Mouse (Mus musculus) heart, embryonic 16.5 days (tissue): Measurements from ENCODE around the gene Atg4d. TPM values are rescaled to one million over a fixed set of nuclear protein-coding genes. Genes with fewer than 3 reads are reported as not detected.
A peak's percentile ranks its signal among the peaks of the same experiment; 100 is the strongest.
"Not testable (repeated sequence)": the region's sequence is repeated elsewhere in the genome, so short reads cannot be mapped to it uniquely, and the experiment has no call there.

Experiments used
- ATAC-seq: fragments of 200-750 bp; cut with Nextera tagmentation; replicated peaks from 2 replicates; pipeline ENCODE4 v1.8.0; 2017; ENCODE audit warnings: moderate number of reproducible peaks; ENCODE audit not compliant: insufficient read depth, low FRiP score; ENCODE audit errors: extremely low read depth
- H3K27ac ChIP-seq: fragments of 300-500 bp; sonication (generic); 2 replicates; pipeline ENCODE4 v1.5.1; 2014; ENCODE audit warnings: mild to moderate bottlenecking, low read length, control low read depth, moderate library complexity
- H3K27me3 ChIP-seq: fragments of 300-500 bp; sonication (generic); 2 replicates; pipeline ENCODE4 v1.6.1; 2014; ENCODE audit warnings: low read length, mixed read lengths; ENCODE audit not compliant: control insufficient read depth, insufficient read depth
- H3K36me3 ChIP-seq: fragments of 300-500 bp; sonication (generic); 2 replicates; pipeline ENCODE4 v1.6.1; 2014; ENCODE audit not compliant: control insufficient read depth, insufficient read depth
- H3K4me1 ChIP-seq: fragments of 300-500 bp; sonication (generic); 2 replicates; pipeline ENCODE4 v1.6.1; 2014; ENCODE audit warnings: low read length, mixed read lengths; ENCODE audit not compliant: control insufficient read depth, insufficient read depth
- H3K4me2 ChIP-seq: fragments of 300-500 bp; sonication (generic); 2 replicates; pipeline ENCODE4 v1.6.1; 2014; ENCODE audit warnings: low read depth, mild to moderate bottlenecking, control low read depth, low read length
- H3K4me3 ChIP-seq: fragments of 300-500 bp; sonication (generic); 2 replicates; pipeline ENCODE4 v1.5.1; 2014; ENCODE audit warnings: mild to moderate bottlenecking, control low read depth, low read length
- H3K9ac ChIP-seq: fragments of 300-500 bp; sonication (generic); 2 replicates; pipeline ENCODE4 v1.6.1; 2014; ENCODE audit warnings: low read length, control low read depth
- H3K9me3 ChIP-seq: fragments of 300-500 bp; sonication (generic); replicated peaks from 2 replicates; pipeline ENCODE4 v1.6.1; 2016; ENCODE audit warnings: low read length; ENCODE audit not compliant: control insufficient read depth
- WGBS: fragments of 180-500 bp; shearing (Covaris S2); extraction: QIAGEN DNeasy Blood & Tissue Kit; methylation state at CpG from one replicate; pipeline ENCODE4 v1.1.7; 2014; 5-methylcytosine and 5-hydroxymethylcytosine counted together
- polyA plus RNA-seq: library from polyadenylated mRNA; unstranded; fragments of >200 nt; fragmentation: Nextera tagmentation; extraction: Ambion mirVana; gene quantifications from 2 replicates; pipeline ENCODE4 v1.2.1, GENCODE M21; 2015

Gene Atg4d
- polyA plus RNA-seq, 1 experiment from 2014 or later: 58.8 TPM

- Histone ChIP-seq H3K9me3 (no peaks in the 10 kb centered on the region; the same call in 1 of the 2 replicates), H3K4me1 (peaks cover 24% of the 10 kb centered on the region), H3K4me3 (peak overlapping the region; percentile 92), H3K27ac (no peak overlapping the region), H3K4me2 (peak overlapping the region; percentile 95), H3K36me3 (peaks cover 2% of the 10 kb centered on the region; the same call in 1 of the 2 replicates), H3K9ac (peak overlapping the region; percentile 90; the same call in 1 of the 2 replicates), H3K27me3 (no peaks in the 10 kb centered on the region)
- ATAC-seq: no peak; the same call in 1 of the 2 replicates
- WGBS: 26% methylated on average over 4 of the region's 4 CpGs
Observed at GRCm38 (mm10) chr9:21320280-21320618, 55.2 kb downstream of the Atg4d start.

DNA sequence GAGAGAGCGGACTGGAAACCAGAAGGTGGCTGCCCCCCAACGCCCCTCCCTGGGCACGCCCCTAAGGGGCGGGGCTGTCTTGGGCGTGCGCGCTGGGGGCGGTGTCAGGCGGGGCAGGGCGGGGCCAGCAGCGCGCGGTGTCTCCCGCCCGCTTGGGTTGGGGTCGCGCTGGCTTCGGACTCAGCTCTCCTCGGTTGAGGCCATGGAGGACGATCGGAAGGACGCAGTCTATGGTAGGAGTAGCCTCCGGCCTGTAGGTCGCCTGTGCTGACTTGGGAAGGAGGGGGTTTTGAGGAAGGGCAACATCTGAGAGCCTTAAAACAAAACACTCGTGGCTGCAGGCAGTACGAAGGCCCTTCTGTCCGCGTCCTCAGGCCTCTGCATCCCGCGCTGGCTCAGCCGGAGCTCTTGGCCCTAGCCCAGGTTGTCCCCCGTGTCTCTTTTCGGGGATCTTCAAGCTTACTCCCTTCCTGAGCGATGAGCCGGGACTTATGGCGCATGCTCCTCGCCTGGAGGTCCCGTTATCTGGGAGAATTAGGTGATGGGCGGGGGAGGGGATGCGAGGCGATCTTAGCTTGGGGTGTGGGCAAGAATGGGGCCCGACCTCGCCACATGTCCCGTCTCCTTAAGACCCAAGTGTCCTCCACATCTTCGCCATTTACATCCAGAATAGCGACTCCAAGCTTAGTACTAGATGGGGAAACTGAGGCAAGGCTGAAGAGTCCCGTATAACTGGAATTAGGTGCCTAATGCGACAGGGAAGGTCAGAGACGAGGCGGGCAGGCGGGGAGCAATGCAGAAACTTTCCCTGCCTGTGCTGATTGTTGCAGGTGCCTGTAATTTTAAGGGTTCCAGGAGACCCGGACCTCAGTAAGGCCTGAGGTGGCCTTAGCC is 55.8 kb downstream of the Atg4d start, which contains the start of gene Slc44a2:
Gene Slc44a2, plus strand, starts transcription at position 80 of the 894 bp plus-strand sequence.
- Histone ChIP-seq H3K4me3 (peak within 1 kb of the TSS; percentile 92), H3K36me3 (peaks cover 2% of the 10 kb centered on the region; the same call in 1 of the 2 replicates), H3K4me1 (peaks cover 26% of the 10 kb centered on the region), H3K27ac (peak within 1 kb of the TSS; percentile 83), H3K4me2 (peak within 1 kb of the TSS; percentile 95), H3K9me3 (no peaks in the 10 kb centered on the region; the same call in 1 of the 2 replicates), H3K27me3 (no peaks in the 10 kb centered on the region), H3K9ac (peak within 1 kb of the TSS; percentile 90)
- ATAC-seq: peak; percentile 92
- WGBS: under 1% methylated on average over 52 of the region's 52 CpGs

- H3K27me3 ChIP-seq: no peaks in the 10 kb centered on the region
- H3K9ac ChIP-seq: peak overlapping the region; percentile 90
- ATAC-seq: no peak
- H3K4me3 ChIP-seq: peak overlapping the region; percentile 92
- H3K36me3 ChIP-seq: peaks cover 2% of the 10 kb centered on the region; the same call in 1 of the 2 replicates
- H3K9me3 ChIP-seq: no peaks in the 10 kb centered on the region; the same call in 1 of the 2 replicates
- WGBS: 7% methylated on average over 6 of the region's 6 CpGs
- H3K4me2 ChIP-seq: peak overlapping the region; percentile 95
- peaks cover 26% of the 10 kb centered on the region for H3K4me1 ChIP-seq
- H3K27ac ChIP-seq: peak overlapping the region; percentile 83
Observed at GRCm38 (mm10) chr9:21321513-21321835, 56.4 kb downstream of the Atg4d start.

DNA sequence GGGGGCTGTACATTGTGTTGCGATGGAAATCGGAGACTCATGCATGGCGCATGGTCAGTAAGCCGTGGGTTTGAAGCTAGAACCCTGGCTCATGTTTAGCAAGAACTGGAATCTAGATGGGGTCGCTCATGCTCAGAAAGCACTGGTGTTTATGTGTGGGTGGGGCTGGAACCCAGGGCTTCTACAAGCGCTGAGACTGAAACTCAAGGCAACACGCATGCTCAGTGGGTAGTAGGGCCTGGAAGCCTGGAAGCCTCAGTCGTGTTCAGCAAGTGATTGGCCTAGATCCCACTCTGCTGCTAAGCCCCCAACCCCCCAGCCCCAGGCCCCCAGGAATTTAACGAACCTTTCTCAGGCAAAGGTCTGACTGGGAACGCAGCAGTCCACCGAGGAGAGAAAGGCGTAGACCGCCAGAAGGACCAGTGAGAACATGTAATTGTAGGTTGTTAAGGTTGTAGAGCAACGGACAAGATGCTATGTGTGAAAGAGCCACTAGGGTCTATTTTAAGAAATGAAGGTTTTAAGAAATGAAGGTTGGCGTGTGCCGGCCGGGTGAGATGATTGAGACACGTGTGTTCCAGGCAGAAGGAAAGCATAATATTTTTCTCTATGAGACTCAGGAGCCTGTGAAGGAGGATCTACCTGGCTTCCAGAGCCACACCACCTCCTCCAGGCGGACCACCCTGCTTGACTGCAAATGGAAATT is 57.3 kb downstream of the Atg4d start:
- Histone ChIP-seq H3K36me3 (peaks cover 2% of the 10 kb centered on the region; the same call in 1 of the 2 replicates), H3K4me3 (peak overlapping the region; percentile 92), H3K27ac (peak overlapping the region; percentile 83), H3K9ac (peak overlapping the region; percentile 90), H3K4me1 (peaks cover 26% of the 10 kb centered on the region), H3K27me3 (no peaks in the 10 kb centered on the region), H3K9me3 (no peaks in the 10 kb centered on the region; the same call in 1 of the 2 replicates), H3K4me2 (peak overlapping the region; percentile 95)
- ATAC-seq: no peak
- 68% methylated on average over 19 of the region's 19 CpGs for WGBS

DNA sequence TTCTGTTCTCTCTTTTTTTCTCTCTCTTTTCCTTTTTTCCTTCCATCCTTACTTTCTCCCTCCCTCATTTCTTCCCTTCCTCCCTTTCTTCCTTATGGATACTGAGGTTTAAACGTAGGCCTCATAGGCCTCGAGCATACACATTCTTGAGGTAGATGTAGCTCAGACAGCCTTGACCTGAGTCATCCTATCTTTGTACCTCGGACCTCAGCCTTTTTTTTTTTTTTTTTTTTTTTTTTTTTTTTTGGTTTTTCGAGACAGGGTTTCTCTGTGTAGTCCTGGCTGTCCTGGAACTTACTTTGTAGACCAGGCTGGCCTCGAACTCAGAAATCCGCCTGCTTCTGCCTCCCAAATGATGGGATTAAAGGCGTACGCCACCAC is 57.8 kb downstream of the Atg4d start:
- H3K36me3 ChIP-seq, H3K27me3 ChIP-seq, ATAC-seq, H3K9ac ChIP-seq, H3K4me3 ChIP-seq, H3K27ac ChIP-seq, H3K9me3 ChIP-seq: not testable (repeated sequence)
- H3K4me1 ChIP-seq: peaks cover 29% of the 10 kb centered on the region
- peak overlapping the region; percentile 95 for H3K4me2 ChIP-seq
- WGBS: 85% methylated on average over 8 of the region's 8 CpGs

- no peak overlapping the region for H3K4me2 ChIP-seq
- H3K36me3 ChIP-seq: peaks cover 2% of the 10 kb centered on the region; the same call in 1 of the 2 replicates
- H3K27me3 ChIP-seq: no peaks in the 10 kb centered on the region
- no peaks in the 10 kb centered on the region; the same call in 1 of the 2 replicates for H3K9me3 ChIP-seq
- no peak for ATAC-seq
- H3K9ac ChIP-seq: no peak overlapping the region
- H3K4me3 ChIP-seq: no peak overlapping the region
- WGBS: 68% methylated on average over 11 of the region's 11 CpGs
- H3K4me1 ChIP-seq: peaks cover 36% of the 10 kb centered on the region
- no peak overlapping the region for H3K27ac ChIP-seq
Observed at GRCm38 (mm10) chr9:21324269-21324668, 59.2 kb downstream of the Atg4d start.

Other genes with a start within 250 kb of the Atg4d start
- gene Icam1, start 249.3 kb upstream of the Atg4d start, polyA plus RNA-seq: 23.8 and 29.6 TPM in 2 replicates
- 2.0 and 3.0 TPM in 2 replicates for gene Icam4, start 235.9 kb upstream of the Atg4d start, polyA plus RNA-seq
- 0.08 TPM in 1 of 2 replicates, not detected in the other for gene Icam5, start 233.2 kb upstream of the Atg4d start, polyA plus RNA-seq
- gene Zglp1, start 198.2 kb upstream of the Atg4d start, polyA plus RNA-seq: 0.72 and 0.77 TPM in 2 replicates
- gene Gm49373, start 192.2 kb upstream of the Atg4d start, polyA plus RNA-seq: 0.22 and 0.56 TPM in 2 replicates
- 47.9 and 55.0 TPM in 2 replicates for gene Fdx1l, start 191.7 kb upstream of the Atg4d start, polyA plus RNA-seq
- 2.0 and 2.3 TPM in 2 replicates for gene Gm38431, start 173.3 kb upstream of the Atg4d start, polyA plus RNA-seq
- 41.4 and 49.3 TPM in 2 replicates for gene Raver1, start 173.3 kb upstream of the Atg4d start, polyA plus RNA-seq
- gene Tyk2, start 134.1 kb upstream of the Atg4d start, polyA plus RNA-seq: 15.8 and 16.2 TPM in 2 replicates
- gene Cdc37, start 115.3 kb upstream of the Atg4d start, polyA plus RNA-seq: 226 and 279 TPM in 2 replicates
- gene Pde4a, start 99.6 kb upstream of the Atg4d start, polyA plus RNA-seq: 15.0 and 16.7 TPM in 2 replicates
- 51.5 and 54.6 TPM in 2 replicates for gene Keap1, start 25.9 kb upstream of the Atg4d start, polyA plus RNA-seq
- gene S1pr5, start 16.9 kb upstream of the Atg4d start, polyA plus RNA-seq: 0.09 and 0.16 TPM in 2 replicates
- gene Kri1, start 22.7 kb downstream of the Atg4d start, polyA plus RNA-seq: 10.5 and 13.2 TPM in 2 replicates
- 105 and 110 TPM in 2 replicates for gene Cdkn2d, start 26.1 kb downstream of the Atg4d start, polyA plus RNA-seq
- 5.3 and 5.7 TPM in 2 replicates for gene Ap1m2, start 47.0 kb downstream of the Atg4d start, polyA plus RNA-seq
- 74.4 and 75.1 TPM in 2 replicates for gene Slc44a2, start 55.4 kb downstream of the Atg4d start, polyA plus RNA-seq
- 105 and 108 TPM in 2 replicates for gene Ilf3, start 102.6 kb downstream of the Atg4d start, polyA plus RNA-seq
- gene Qtrt1, start 146.5 kb downstream of the Atg4d start, polyA plus RNA-seq: 23.0 and 24.3 TPM in 2 replicates
- gene Dnm2, start 159.6 kb downstream of the Atg4d start, polyA plus RNA-seq: 73.7 and 75.0 TPM in 2 replicates
- 81.2 and 90.1 TPM in 2 replicates for gene Tmed1, start 245.0 kb downstream of the Atg4d start, polyA plus RNA-seq